Mouse (Mus musculus) cortical plate, adult 2 months (tissue): ENCODE results near the gene Ripk3. TPM values are rescaled to one million over a fixed set of nuclear protein-coding genes. Genes with fewer than 3 reads are reported as not detected.

Experiments used
- H3K27ac ChIP-seq: fragments of 200-500 bp; 2 replicates; pipeline ENCODE4 v1.5.1; 2012; ENCODE audit warnings: low read length, control low read depth, inconsistent platforms; ENCODE audit not compliant: insufficient read depth
- H3K4me1 ChIP-seq: fragments of 200-500 bp; 2 replicates; pipeline ENCODE4 v1.6.1; 2011; ENCODE audit warnings: low read length; ENCODE audit not compliant: control insufficient read depth, insufficient read depth
- H3K4me3 ChIP-seq: fragments of 200-500 bp; 2 replicates; pipeline ENCODE4 v1.5.1; 2011; ENCODE audit warnings: mild to moderate bottlenecking, low read length, control low read depth; ENCODE audit not compliant: insufficient read depth
- CTCF ChIP-seq: fragments of 200-500 bp; IDR thresholded peaks from 2 replicates; pipeline ENCODE4 v1.5.1; 2011; ENCODE audit warnings: mild to moderate bottlenecking, control low read depth, low read length; ENCODE audit not compliant: insufficient read depth; ENCODE audit errors: extremely low read depth
- POLR2A ChIP-seq: fragments of 200-500 bp; IDR thresholded peaks from 2 replicates; pipeline ENCODE4 v1.6.1; 2011; ENCODE audit warnings: mild to moderate bottlenecking, low read length, control low read depth; ENCODE audit not compliant: insufficient read depth; ENCODE audit errors: extremely low read depth
- polyA plus RNA-seq: library from polyadenylated mRNA; depleted of rRNA; stranded (reverse); fragments of >200 nt; gene quantifications from 2 replicates; pipeline ENCODE4 v1.2.3, GENCODE M21; 2012

Ripk3 gene
- polyA plus RNA-seq, 1 experiment = 1.0 TPM

- H3K4me3 ChIP-seq = no peak overlapping the region
- TF ChIP-seq CTCF (no peak), POLR2A (no peak)
- H3K4me1 ChIP-seq = no peaks in the 10 kb centered on the region
- no peak overlapping the region for H3K27ac ChIP-seq
Measured at GRCm38 (mm10) chr14:55795380-55796163, 6.9 kb upstream of the Ripk3 start.

GRCm38 (mm10) chr14:55793946-55794345, 5.3 kb upstream of the Ripk3 start:
- Histone ChIP-seq H3K4me1 (no peaks in the 10 kb centered on the region), H3K27ac (no peak overlapping the region), H3K4me3 (no peak overlapping the region)
- TF ChIP-seq CTCF = no peak
- no peak for TF ChIP-seq POLR2A

GRCm38 (mm10) chr14:55793461-55793860, 4.8 kb upstream of the Ripk3 start:
- Histone ChIP-seq H3K4me1 (no peaks in the 10 kb centered on the region), H3K27ac (no peak overlapping the region), H3K4me3 (no peak overlapping the region)
- TF ChIP-seq POLR2A (no peak), CTCF (no peak)

GRCm38 (mm10) chr14:55787731-55788130, 934 bp downstream of the Ripk3 start:
- TF ChIP-seq POLR2A = no peak
- no peak for TF ChIP-seq CTCF
- no peaks in the 10 kb centered on the region for H3K4me1 ChIP-seq
- H3K4me3 ChIP-seq = no peak overlapping the region
- H3K27ac ChIP-seq = no peak overlapping the region

- H3K4me3 ChIP-seq = no peak overlapping the region
- H3K27ac ChIP-seq = no peak overlapping the region
- no peaks in the 10 kb centered on the region for H3K4me1 ChIP-seq
- no peak for TF ChIP-seq POLR2A
- TF ChIP-seq CTCF = no peak
Measured at GRCm38 (mm10) chr14:55785195-55785594, 3.5 kb downstream of the Ripk3 start.

GRCm38 (mm10) chr14:55783958-55784235, 4.8 kb downstream of the Ripk3 start, which contains the start of gene Adcy4:
TSS of gene Adcy4 (minus strand) at chr14:55784095.
- Histone ChIP-seq H3K27ac (peak within 1 kb of the TSS; percentile 44; the same call in 1 of the 2 replicates), H3K4me1 (no peaks in the 10 kb centered on the region), H3K4me3 (peak within 1 kb of the TSS; percentile 9)
- no peak for TF ChIP-seq CTCF
- TF ChIP-seq POLR2A = no peak

GRCm38 (mm10) chr14:55783171-55783957, 5.3 kb downstream of the Ripk3 start:
- no peak for TF ChIP-seq POLR2A
- peak overlapping the region; percentile 9 for H3K4me3 ChIP-seq
- no peaks in the 10 kb centered on the region for H3K4me1 ChIP-seq
- H3K27ac ChIP-seq = peak overlapping the region; percentile 44; the same call in 1 of the 2 replicates

GRCm38 (mm10) chr14:55782361-55782960, 6.2 kb downstream of the Ripk3 start:
- TF ChIP-seq CTCF (no peak), POLR2A (no peak)
- Histone ChIP-seq H3K27ac (no peak overlapping the region; the same call in 1 of the 2 replicates), H3K4me1 (no peaks in the 10 kb centered on the region), H3K4me3 (no peak overlapping the region)

- Histone ChIP-seq H3K4me1 (no peaks in the 10 kb centered on the region), H3K4me3 (no peak overlapping the region), H3K27ac (no peak overlapping the region)
- TF ChIP-seq CTCF = peak; percentile 99
- TF ChIP-seq POLR2A = no peak
Measured at GRCm38 (mm10) chr14:55781310-55781709, 7.4 kb downstream of the Ripk3 start.

GRCm38 (mm10) chr14:55780736-55781135, 7.9 kb downstream of the Ripk3 start:
- TF ChIP-seq POLR2A = no peak
- TF ChIP-seq CTCF = no peak
- Histone ChIP-seq H3K4me1 (no peaks in the 10 kb centered on the region), H3K27ac (no peak overlapping the region), H3K4me3 (no peak overlapping the region)
